Comparison of ENCODE assay signal across 9 mouse cellular contexts in the genomic region with DNA sequence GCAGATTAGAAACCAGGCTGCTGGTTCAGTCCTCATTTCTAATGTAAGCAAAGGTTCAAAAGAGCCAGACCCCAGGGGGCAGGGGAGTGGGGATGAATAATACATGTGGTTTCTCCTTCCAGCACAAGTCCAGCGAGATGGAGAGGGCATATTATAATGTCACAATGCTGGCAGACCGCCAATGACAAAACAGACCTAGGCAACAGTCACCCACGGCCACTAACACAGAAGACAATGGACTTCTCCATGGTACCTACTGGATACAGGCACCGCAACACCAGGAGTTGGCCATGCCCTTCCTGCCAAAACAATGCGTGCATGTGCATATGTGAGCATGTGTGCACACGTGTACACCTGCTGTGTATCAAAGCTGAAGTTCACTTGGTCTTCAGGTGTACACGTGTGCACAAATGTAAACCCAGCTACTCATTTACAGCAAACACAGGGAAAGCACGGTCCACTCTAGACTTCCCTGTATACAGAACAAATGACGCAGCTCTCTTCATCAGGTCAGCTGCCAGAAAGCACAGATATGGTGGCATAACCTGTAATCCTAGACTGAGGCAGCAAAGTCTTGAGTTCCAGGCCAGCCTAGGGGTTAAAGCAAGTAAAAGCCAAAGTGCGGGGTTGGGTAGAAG. TPM values are rescaled to one million over a fixed set of nuclear protein-coding genes. Genes with fewer than 3 reads are reported as not detected.
DNase-seq lines count a peak whose midpoint lies in the region; ATAC-seq and TF ChIP-seq lines count a peak whose summit lies in the region.
"Had no signal": no experiment of that assay in that cellular context is flagged by ENCODE, and none has a peak within 500 bp of the region (broad histone marks: within the 10 kb centered on the region; RNA-seq: fewer than 3 reads in every experiment).

No protein-coding gene starts in this region.

- no peak for DNase-seq in Patski (ENCODE audit: low read depth, low spot score)
- peak; percentile 81 for DNase-seq in brain, embryonic 14.5 days (ENCODE audit: low read depth)
- peak; percentile 52 to 77 for DNase-seq in kidney, adult 8-10 months
- peak; percentile 86 for DNase-seq in midbrain, embryonic 11.5 days (ENCODE audit: low spot score, missing footprints)
- DNase-seq in gastrocnemius, adult 18-20 months (ENCODE audit: low spot score): no peak
- no peak for DNase-seq in thymus, adult 2 months
- no peak for DNase-seq in testis, postnatal 10 days (ENCODE audit: low spot score)
- DNase-seq in layer of hippocampus, adult 11-12 months (ENCODE audit: low spot score): no peak

- no peaks in the 10 kb centered on the region for H3K9me3 ChIP-seq in midbrain, embryonic 11.5 days (ENCODE audit: control insufficient read depth, low read length)
- H3K9me3 ChIP-seq: limb, embryonic 15.5 days had no signal

- in situ Hi-C loops in Patski (cut with MboI; ENCODE audit: low pct_unique_long_range_greater_than_20kb): no loop called here

- no peak overlapping the region for H3K4me3 ChIP-seq in midbrain, embryonic 11.5 days (ENCODE audit: low read depth, low read length)
- H3K4me3 ChIP-seq in thymus, adult 2 months (ENCODE audit: control insufficient read depth, insufficient read depth, low read length): no peak overlapping the region
- H3K4me3 ChIP-seq: limb, embryonic 15.5 days had no signal

- H3K4me1 ChIP-seq in midbrain, embryonic 11.5 days (ENCODE audit: control insufficient read depth, insufficient read depth, low read length): peaks cover 17% of the 10 kb centered on the region
- H3K4me1 ChIP-seq in thymus, adult 2 months (replicated peaks; ENCODE audit: control insufficient read depth, insufficient read depth, low read length): no peaks in the 10 kb centered on the region; the same call in none of the 2 replicates

- TF ChIP-seq CTCF in Patski (IDR thresholded peaks at IDR 0.05): no peak
- no peak for TF ChIP-seq CTCF in brain, embryonic 14.5 days (IDR thresholded peaks at IDR 0.05; ENCODE audit: borderline replicate concordance, extremely low read depth, insufficient read depth, insufficient read length)
- no peak for TF ChIP-seq CTCF in thymus, adult 2 months (IDR thresholded peaks at IDR 0.05; ENCODE audit: borderline replicate concordance, control insufficient read depth, extremely low read depth, insufficient read depth, low read length, poor library complexity)

- H3K27ac ChIP-seq in midbrain, embryonic 11.5 days (ENCODE audit: low read depth, low read length): peak overlapping the region; percentile 50; the same call in 1 of the 2 replicates
- H3K27ac ChIP-seq in thymus, adult 2 months (ENCODE audit: control insufficient read depth, insufficient read depth, low read length): no peak overlapping the region
- H3K27ac ChIP-seq: limb, embryonic 15.5 days had no signal

- CTCF ChIA-PET in Patski (lab: Charles Lee): no interaction called here

- POLR2A ChIA-PET in Patski (lab: Charles Lee): no interaction called here

- WGBS in midbrain, embryonic 11.5 days: 63% methylated on average over 10 of the region's 10 CpGs
- WGBS in thymus, adult 2 months: 89% methylated on average over 10 of the region's 10 CpGs

- H3K36me3 ChIP-seq in midbrain, embryonic 11.5 days (ENCODE audit: control insufficient read depth, insufficient read depth, low read length): no peaks in the 10 kb centered on the region
- no peaks in the 10 kb centered on the region for H3K36me3 ChIP-seq in thymus, adult 2 months (ENCODE audit: control insufficient read depth, insufficient read depth, low read length)

- TF ChIP-seq POLR2A in brain, embryonic 14.5 days (IDR thresholded peaks at IDR 0.05; ENCODE audit: borderline replicate concordance, extremely low read depth, insufficient read depth, insufficient read length, poor library complexity, severe bottlenecking): no peak
- TF ChIP-seq POLR2A in thymus, adult 2 months (IDR thresholded peaks at IDR 0.05; ENCODE audit: control insufficient read depth, extremely low read depth, insufficient read depth, low read length, poor library complexity): no peak

- peak; percentile 42 for ATAC-seq in Patski
- ATAC-seq in midbrain, embryonic 11.5 days (ENCODE audit: low FRiP score): peak; percentile 78

- no peak overlapping the region for H3K9ac ChIP-seq in midbrain, embryonic 11.5 days (ENCODE audit: low read length)
- H3K9ac ChIP-seq: limb, embryonic 15.5 days had no signal

- no peak overlapping the region for H3K4me2 ChIP-seq in midbrain, embryonic 11.5 days
- H3K4me2 ChIP-seq: limb, embryonic 15.5 days had no signal

- H3K27me3 ChIP-seq in Patski: no peaks in the 10 kb centered on the region
- H3K27me3 ChIP-seq in midbrain, embryonic 11.5 days (ENCODE audit: control insufficient read depth, insufficient read depth, low read length): peaks cover 26% of the 10 kb centered on the region
- no peaks in the 10 kb centered on the region for H3K27me3 ChIP-seq in thymus, adult 2 months (ENCODE audit: control insufficient read depth, insufficient read depth, low read length)
- H3K27me3 ChIP-seq: limb, embryonic 15.5 days had no signal

RNA-seq across cellular contexts. Expression of gene Sipa1l3, which starts 21.4 kb away (rescaled TPM):
- 27.2 TPM for polyA plus RNA-seq in Patski (2021)
- 24.3 and 49.4 TPM in 2 replicates for polyA plus RNA-seq in brain, embryonic 14.5 days (2012; rRNA removed)
- 5.8 and 7.8 TPM in 2 replicates for polyA plus RNA-seq in midbrain, embryonic 11.5 days (2014; fragmentation: Nextera tagmentation; extraction: Ambion mirVana)
- total RNA-seq in gastrocnemius, adult 18-20 months (2021): 1 to 10 TPM; 6.6 to 7.1 TPM
- 93.0 and 111 TPM in 2 replicates for polyA plus RNA-seq in thymus, adult 2 months (2012; rRNA removed)

Comparison
In these comparisons a context has a peak if more than half of its experiments do, and no peak if none do; other contexts are left out.
1. DNase-seq: peak in brain, embryonic 14.5 days (single experiment), kidney, adult 8-10 months (2 of 2) and midbrain, embryonic 11.5 days (single experiment); none in Patski (single experiment), gastrocnemius, adult 18-20 months (single experiment), thymus, adult 2 months (single experiment), testis, postnatal 10 days (single experiment) and layer of hippocampus, adult 11-12 months (single experiment).